Mouse (Mus musculus): ENCODE data around the gene Nxt2. TPM values are rescaled to one million over a fixed set of nuclear protein-coding genes. Genes with fewer than 3 reads are reported as not detected.
A peak's percentile ranks its signal among the peaks of the same experiment; 100 is the strongest.
"Not testable (repeated sequence)": the region's sequence is repeated elsewhere in the genome, so short reads cannot be mapped to it uniquely, and the experiment has no call there.

The Nxt2 gene
- 10 to 100 TPM; 16.6 to 17.1 TPM for total RNA-seq (2021)
- long read RNA-seq, experiment 1, transcript Nxt2-203 (4 exons, 2,484 nt), result major isoform, 17 of 23 reads
- long read RNA-seq, experiment 1, partial matches to known transcripts, result 0 of 23 reads
- long read RNA-seq, experiment 1, other reads (novel, unspliced or antisense), result 5 of 23 reads
- long read RNA-seq, experiment 2, transcript Nxt2-203 (4 exons, 2,484 nt), result major isoform, 31 of 36 reads
- long read RNA-seq, experiment 2, partial matches to known transcripts, result 1 of 36 reads
- long read RNA-seq, experiment 2, other reads (novel, unspliced or antisense), result 3 of 36 reads

DNA sequence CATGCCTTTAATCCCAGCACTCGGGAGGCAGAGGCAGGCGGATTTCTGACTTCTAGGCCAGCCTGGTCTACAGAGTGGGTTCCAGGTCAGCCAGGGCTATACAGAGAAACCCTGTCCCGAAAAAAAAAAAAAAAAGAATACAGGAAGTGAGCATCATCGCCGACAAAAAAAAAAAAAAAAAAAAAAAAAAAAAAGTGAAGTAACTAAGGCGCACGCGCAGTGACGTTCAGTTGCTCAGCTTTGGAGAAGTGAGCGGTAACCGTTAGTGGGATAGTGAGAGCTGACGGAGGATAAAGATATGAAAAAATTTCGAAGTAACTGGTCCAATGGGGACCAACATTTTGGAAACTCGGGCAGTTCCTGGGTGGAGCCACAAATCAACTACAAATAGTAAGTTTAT lies at the start of gene Nxt2:
Gene Nxt2 (plus strand): TSS at position 229 of the 400 bp plus-strand sequence.
- DNase-seq (ENCODE audit: low spot score in 2 of 2), result no peak

GRCm38 (mm10) chrX:142176981-142177380 lies 49.6 kb upstream of the Nxt2 start:
- DNase-seq (ENCODE audit: low spot score in 2 of 2), result no peak

- no peak for DNase-seq (ENCODE audit: low spot score in 2 of 2)
These were observed 44.5 kb upstream of the Nxt2 start for GRCm38 (mm10) chrX:142182026-142182425.

GRCm38 (mm10) chrX:142189023-142189703 lies 37.4 kb upstream of the Nxt2 start:
- DNase-seq (ENCODE audit: low spot score in 2 of 2), result peak in 1 of 2 experiments; percentile 6

DNA sequence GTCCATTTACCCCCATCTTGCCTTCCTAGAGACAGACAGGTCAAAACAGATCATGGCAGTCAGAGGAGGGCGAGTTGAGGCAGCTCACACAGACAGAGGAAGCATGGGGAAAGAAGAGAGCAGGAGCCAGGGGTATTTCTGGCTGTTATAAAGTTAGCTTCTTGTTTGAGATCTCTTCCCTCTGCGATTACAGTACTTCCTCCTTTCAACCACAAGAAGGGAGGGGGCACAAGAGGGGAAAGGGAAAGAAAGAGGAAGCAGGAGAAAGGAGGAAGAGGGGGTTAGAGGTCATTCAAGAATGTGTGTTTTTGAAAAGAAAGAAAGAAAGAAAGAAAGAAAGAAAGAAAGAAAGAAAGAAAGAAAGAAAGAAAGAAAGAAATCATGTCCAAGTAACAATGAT lies 36.2 kb upstream of the Nxt2 start:
- no peak for DNase-seq (ENCODE audit: low spot score in 2 of 2)

DNA sequence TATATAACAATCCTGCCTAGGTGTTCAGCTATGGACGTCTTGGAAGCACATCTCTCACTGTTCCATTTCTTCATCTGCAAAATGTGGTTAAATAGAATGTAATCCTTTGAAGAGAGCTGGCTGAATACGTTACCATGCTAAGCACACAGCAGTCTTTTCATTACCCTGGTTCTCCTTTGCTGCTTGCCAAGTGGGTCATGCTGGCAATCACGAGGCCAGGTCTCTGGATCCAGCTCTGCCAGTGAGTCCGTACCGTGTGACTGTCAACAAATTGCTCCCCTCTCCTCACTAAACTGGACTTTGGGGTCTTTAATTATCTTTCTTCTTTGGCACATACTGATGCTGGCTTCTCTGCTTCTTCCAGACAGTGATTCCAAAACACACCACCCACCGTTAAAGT lies 32.1 kb upstream of the Nxt2 start:
- no peak for DNase-seq (ENCODE audit: low spot score in 2 of 2)

- DNase-seq (ENCODE audit: low spot score in 2 of 2), result no peak
These were observed 31.0 kb upstream of the Nxt2 start for GRCm38 (mm10) chrX:142195551-142195950.

DNA sequence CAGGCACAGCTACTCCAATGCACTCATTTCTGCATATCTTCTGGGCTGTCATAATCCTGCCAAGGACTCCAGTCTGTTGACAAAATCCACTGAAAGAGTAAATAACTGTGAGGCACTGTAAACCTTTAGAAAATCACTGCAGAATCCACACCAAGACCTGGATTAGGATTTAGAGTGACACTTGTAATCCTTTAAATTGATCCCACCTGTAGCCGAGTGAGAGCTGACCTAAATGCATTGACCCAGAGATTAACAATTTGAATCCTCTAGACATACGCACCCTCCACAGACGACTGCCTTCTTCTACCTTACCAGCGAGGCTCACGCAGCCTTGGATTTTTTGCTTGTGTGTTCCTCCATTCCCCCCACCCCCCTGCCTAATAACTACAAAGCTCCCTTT lies 29.7 kb upstream of the Nxt2 start, which contains the start of gene Gucy2f:
Gene Gucy2f (minus strand): TSS at position 101 of the 400 bp plus-strand sequence.
- DNase-seq (ENCODE audit: low spot score in 2 of 2), result no peak

DNA sequence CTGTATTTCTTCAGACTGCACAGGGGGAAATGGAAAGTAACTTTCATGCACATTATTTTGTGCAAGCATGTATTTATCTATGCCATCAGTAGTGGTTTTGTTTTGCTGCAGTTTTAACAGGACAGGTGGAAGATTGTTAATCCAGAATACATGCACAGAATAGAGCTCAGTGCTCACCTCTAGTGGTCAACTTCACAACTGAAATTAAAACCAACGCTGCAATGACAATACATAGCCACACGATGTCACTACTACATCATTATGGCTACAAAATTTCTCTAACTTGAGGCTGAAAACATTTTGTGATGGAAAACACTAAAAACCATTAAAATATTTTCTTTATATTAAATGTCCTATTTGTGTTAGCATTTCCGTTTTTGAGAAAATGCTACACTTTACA lies 26.3 kb upstream of the Nxt2 start:
- DNase-seq (ENCODE audit: low spot score in 2 of 2), result no peak

DNA sequence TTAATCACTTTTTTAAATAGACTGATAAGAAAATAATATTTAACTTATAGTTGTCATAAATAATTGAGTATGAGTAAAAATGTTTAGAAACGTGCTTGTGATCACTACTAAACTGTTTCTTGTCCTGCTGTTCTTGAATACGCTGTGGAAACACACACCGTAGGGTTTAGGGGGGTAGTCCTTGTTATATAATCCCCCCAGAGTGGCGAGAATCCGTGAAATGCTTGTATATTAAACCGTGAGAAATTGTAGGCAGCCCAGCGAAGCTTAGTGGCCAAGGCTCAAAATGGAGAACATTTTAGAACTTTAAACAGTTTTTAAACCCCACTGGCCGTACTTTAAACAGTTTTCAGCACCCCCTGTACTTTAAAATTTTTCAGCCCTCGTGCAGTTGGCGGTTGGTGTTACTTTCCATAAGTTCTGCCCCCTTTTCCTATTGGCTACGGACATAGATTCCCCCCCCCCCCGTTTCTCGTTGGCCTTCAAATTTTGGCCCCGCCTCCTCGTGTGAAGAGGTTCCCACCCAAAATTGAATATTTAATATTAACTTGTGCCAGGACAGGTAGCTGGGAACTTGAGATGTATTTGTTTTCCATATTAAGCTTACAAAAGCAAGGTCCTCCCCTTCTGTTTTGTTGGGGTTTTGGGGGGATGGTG lies 956 bp downstream of the Nxt2 start:
- peak in 1 of 2 experiments; percentile 4 for DNase-seq (ENCODE audit: low spot score in 2 of 2)

GRCm38 (mm10) chrX:142228055-142228768 lies 1.6 kb downstream of the Nxt2 start:
- peak; percentile 9 to 40 for DNase-seq (ENCODE audit: low spot score in 2 of 2)

GRCm38 (mm10) chrX:142228769-142229158 lies 2.2 kb downstream of the Nxt2 start:
- DNase-seq (ENCODE audit: low spot score in 2 of 2), result no peak

DNA sequence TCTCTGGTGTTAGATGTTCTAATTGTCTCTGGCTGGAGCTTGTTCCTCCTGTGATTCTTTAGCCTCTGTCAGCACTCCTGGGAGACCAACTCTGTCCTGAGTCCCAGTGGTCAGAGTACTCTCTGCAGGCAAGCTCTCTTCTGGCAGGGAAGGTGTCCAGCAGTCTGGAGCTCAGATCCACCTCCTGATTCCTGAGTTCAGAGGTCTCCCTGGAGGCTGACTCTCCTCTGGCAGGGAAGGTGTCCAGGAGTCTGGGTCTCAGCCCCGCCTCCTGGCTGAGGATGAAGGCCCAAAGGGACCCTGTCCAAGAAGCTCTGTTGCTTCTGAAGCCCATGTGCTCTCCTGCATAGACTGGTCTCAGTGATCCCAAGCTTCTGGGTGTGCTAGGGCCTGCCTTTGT lies 9.6 kb downstream of the Nxt2 start:
- not testable (repeated sequence) for DNase-seq (ENCODE audit: low spot score in 2 of 2)

- no peak for DNase-seq (ENCODE audit: low spot score in 2 of 2)
These were observed 10.5 kb downstream of the Nxt2 start for GRCm38 (mm10) chrX:142237101-142237500.

DNA sequence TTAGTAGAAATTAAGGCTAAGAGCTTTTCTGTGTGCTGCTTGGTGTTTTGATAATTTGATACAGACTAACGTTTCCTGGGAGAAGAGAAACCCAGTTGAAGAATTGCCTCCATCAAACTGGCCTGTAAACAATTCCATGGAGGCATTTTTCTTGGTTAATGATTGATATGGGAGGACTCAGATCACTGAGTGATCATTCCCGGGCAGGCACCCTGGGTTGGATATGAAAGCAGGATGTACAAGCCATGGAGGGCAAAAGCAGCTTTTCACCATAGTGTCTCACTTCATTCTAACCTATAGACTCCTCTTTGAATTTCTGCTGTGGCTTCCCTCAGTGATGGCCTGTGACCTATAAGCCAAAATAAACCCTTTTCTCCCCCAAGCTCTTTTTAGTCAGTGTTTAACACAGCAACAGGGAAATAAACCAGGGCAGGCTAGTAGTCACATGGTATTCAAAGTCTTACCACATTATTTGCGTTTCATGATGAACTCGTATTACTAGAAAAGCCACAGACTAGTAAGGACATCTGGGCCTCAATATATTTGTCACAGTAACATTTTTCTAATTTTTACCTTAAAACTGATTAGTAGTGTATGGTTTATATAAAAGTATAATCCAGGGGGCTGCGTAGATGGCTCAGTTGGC lies 19.2 kb downstream of the Nxt2 start:
- DNase-seq (ENCODE audit: low spot score in 2 of 2), result no peak

GRCm38 (mm10) chrX:142250008-142250736 lies 23.6 kb downstream of the Nxt2 start:
- no peak for DNase-seq (ENCODE audit: low spot score in 2 of 2)

DNA sequence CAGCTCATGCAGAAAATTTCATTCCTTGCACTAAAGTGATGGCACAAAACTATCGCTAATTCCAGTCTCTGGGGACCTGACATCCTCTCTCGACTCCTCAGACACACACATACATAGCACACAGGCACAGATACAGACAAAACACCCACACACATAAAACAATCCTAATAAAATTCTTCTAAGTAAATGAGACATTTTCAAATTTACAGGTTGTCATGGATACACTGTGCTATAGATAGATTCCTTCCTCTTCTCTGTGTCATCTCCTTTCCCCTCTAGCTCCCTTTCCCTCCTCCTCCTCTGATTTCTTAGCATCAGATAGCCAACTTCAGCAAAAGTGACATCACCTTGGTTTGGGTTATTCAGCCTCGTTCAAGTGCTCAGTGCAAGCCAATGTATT lies 49.5 kb downstream of the Nxt2 start:
- no peak for DNase-seq (ENCODE audit: low spot score in 2 of 2)

DNA sequence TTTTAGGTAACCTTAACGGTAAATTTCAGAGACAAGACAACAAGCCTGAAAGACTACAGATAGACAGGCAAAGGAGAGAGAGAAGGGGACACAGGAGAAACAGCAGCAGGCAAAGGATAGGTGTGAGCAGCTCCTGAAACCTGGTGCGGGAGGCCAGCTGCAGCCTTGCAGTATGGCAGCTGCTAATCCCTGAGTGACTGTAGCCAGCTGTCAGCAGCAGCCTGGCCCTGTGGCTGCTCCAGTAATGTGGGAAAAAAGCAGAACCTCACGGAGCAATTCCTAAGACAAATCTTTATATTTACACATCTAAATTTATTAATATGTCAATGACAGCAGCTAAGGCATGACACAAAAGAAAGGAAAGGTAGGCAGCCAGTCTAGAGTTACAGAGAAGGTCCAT lies 50.0 kb downstream of the Nxt2 start:
- DNase-seq (ENCODE audit: low spot score in 2 of 2), result no peak

DNA sequence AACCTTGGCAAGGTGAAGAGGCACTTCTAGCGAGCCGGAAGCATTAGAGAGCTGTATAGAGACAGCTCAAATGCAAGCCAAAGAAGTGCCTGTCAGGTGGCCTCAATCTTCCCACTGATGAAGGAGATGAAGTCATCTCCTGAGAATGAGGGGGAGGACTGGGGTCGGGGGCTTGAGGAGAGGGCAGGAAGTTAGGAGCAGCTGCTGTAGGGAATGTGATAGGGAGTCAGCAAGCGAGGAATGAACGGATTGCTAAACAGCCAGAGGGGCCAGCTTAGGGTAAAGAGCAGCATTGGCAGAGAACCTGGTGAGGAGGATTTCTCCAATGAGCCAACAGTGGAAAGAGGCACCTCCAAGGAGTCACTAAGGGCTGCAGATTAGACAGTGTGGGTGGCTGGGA lies 59.3 kb downstream of the Nxt2 start:
- no peak for DNase-seq (ENCODE audit: low spot score in 2 of 2)

Data from adrenal gland, postnatal 4 days (tissue).